Mouse (Mus musculus) liver, embryonic 16.5 days (tissue): ENCODE data around the gene Cacng7. TPM values are rescaled to one million over a fixed set of nuclear protein-coding genes. Genes with fewer than 3 reads are reported as not detected.
A peak's percentile ranks its signal among the peaks of the same experiment; 100 is the strongest.

Source experiments
- ATAC-seq: fragments of 200-750 bp; cut with Nextera tagmentation; 2 replicates; pipeline ENCODE4 v1.8.0; 2017; ENCODE audit warnings: low read depth, mild to moderate bottlenecking, moderate number of reproducible peaks, moderate library complexity
- H3K27ac ChIP-seq: fragments of 300-500 bp; sonication (generic); 2 replicates; pipeline ENCODE4 v1.5.1; 2014; ENCODE audit warnings: mild to moderate bottlenecking, low read length
- H3K27me3 ChIP-seq: fragments of 300-500 bp; sonication (generic); 2 replicates; pipeline ENCODE4 v1.6.1; 2014; ENCODE audit warnings: low read depth, low read length, mixed read lengths; ENCODE audit not compliant: control insufficient read depth, insufficient read depth
- H3K36me3 ChIP-seq: fragments of 300-500 bp; sonication (generic); 2 replicates; pipeline ENCODE4 v1.6.1; 2014; ENCODE audit warnings: mild to moderate bottlenecking; ENCODE audit not compliant: control insufficient read depth, insufficient read depth
- H3K4me1 ChIP-seq: fragments of 300-500 bp; sonication (generic); 2 replicates; pipeline ENCODE4 v1.6.1; 2014; ENCODE audit warnings: low read depth, low read length, mixed read lengths; ENCODE audit not compliant: control insufficient read depth
- H3K4me2 ChIP-seq: fragments of 300-500 bp; sonication (generic); 2 replicates; pipeline ENCODE4 v1.6.1; 2014; ENCODE audit warnings: low read depth, low read length, mixed read lengths
- H3K4me3 ChIP-seq: fragments of 300-500 bp; sonication (generic); 2 replicates; pipeline ENCODE4 v1.5.1; 2014; ENCODE audit warnings: low read depth, mild to moderate bottlenecking, low read length
- H3K9ac ChIP-seq: fragments of 300-500 bp; sonication (generic); 2 replicates; pipeline ENCODE4 v1.6.1; 2014; ENCODE audit warnings: low read depth, low read length
- H3K9me3 ChIP-seq: fragments of 300-500 bp; sonication (generic); replicated peaks from 2 replicates; pipeline ENCODE4 v1.6.1; 2016; ENCODE audit warnings: low read length; ENCODE audit not compliant: control insufficient read depth
- WGBS: fragments of 180-500 bp; shearing (Covaris S2); extraction: QIAGEN DNeasy Blood & Tissue Kit; methylation state at CpG from one replicate; pipeline ENCODE4 v1.1.7; 2014; ENCODE audit not compliant: insufficient replicate concordance; 5-methylcytosine and 5-hydroxymethylcytosine counted together
- polyA plus RNA-seq: library from polyadenylated mRNA; unstranded; fragments of >200 nt; fragmentation: Nextera tagmentation; extraction: Ambion mirVana; gene quantifications from 2 replicates; pipeline ENCODE4 v1.2.1, GENCODE M21; 2015

The Cacng7 gene
- polyA plus RNA-seq, 1 experiment from 2014 or later, result not detected

GRCm38 (mm10) chr7:3310233-3310632, 22.5 kb upstream of the Cacng7 start:
- 75% methylated on average over 7 of the region's 7 CpGs for WGBS
- Histone ChIP-seq H3K4me1 (no peaks in the 10 kb centered on the region), H3K9ac (no peak overlapping the region), H3K36me3 (no peaks in the 10 kb centered on the region), H3K27ac (no peak overlapping the region), H3K27me3 (peaks cover 7% of the 10 kb centered on the region), H3K4me2 (no peak overlapping the region), H3K9me3 (no peaks in the 10 kb centered on the region), H3K4me3 (no peak overlapping the region)
- no peak for ATAC-seq

GRCm38 (mm10) chr7:3313571-3313970, 19.2 kb upstream of the Cacng7 start:
- H3K27ac ChIP-seq, result no peak overlapping the region
- WGBS, result 69% methylated on average over 8 of the region's 8 CpGs
- H3K4me2 ChIP-seq, result no peak overlapping the region
- ATAC-seq, result no peak
- no peaks in the 10 kb centered on the region for H3K9me3 ChIP-seq
- H3K4me1 ChIP-seq, result no peaks in the 10 kb centered on the region
- H3K36me3 ChIP-seq, result no peaks in the 10 kb centered on the region
- no peak overlapping the region for H3K9ac ChIP-seq
- H3K27me3 ChIP-seq, result no peaks in the 10 kb centered on the region
- no peak overlapping the region for H3K4me3 ChIP-seq

DNA sequence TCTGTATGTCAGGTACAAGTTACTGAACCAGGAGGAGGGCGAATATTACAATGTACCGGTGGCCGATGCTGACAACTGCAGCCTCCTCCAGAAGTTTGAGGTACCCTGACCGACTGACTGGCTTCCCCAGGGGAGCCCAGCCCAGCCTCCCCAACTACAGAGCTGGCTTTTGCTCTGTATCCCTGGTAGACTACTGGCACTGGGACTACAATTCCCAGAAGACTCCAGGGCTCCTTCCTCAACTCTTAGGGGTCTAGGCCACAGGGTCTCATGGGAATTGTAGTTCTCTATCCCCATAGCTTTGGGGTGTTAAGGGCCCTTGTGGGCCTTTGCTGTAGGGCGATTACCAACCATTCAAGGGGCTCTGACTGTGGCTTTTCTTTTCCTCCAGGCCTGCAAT, 18.6 kb upstream of the Cacng7 start:
- H3K4me2 ChIP-seq, result no peak overlapping the region
- 47% methylated on average over 5 of the region's 5 CpGs for WGBS
- no peaks in the 10 kb centered on the region for H3K4me1 ChIP-seq
- H3K4me3 ChIP-seq, result no peak overlapping the region
- no peaks in the 10 kb centered on the region for H3K36me3 ChIP-seq
- ATAC-seq, result no peak
- H3K9ac ChIP-seq, result no peak overlapping the region
- H3K27ac ChIP-seq, result no peak overlapping the region
- H3K9me3 ChIP-seq, result no peaks in the 10 kb centered on the region
- H3K27me3 ChIP-seq, result no peaks in the 10 kb centered on the region

GRCm38 (mm10) chr7:3317704-3318103, 15.1 kb upstream of the Cacng7 start:
- Histone ChIP-seq H3K9me3 (no peaks in the 10 kb centered on the region), H3K4me3 (no peak overlapping the region), H3K36me3 (no peaks in the 10 kb centered on the region), H3K27me3 (no peaks in the 10 kb centered on the region), H3K4me2 (no peak overlapping the region), H3K4me1 (no peaks in the 10 kb centered on the region), H3K27ac (no peak overlapping the region), H3K9ac (no peak overlapping the region)
- 46% methylated on average over 4 of the region's 4 CpGs for WGBS
- ATAC-seq, result no peak

- H3K4me2 ChIP-seq, result no peak overlapping the region
- no peaks in the 10 kb centered on the region for H3K36me3 ChIP-seq
- no peaks in the 10 kb centered on the region for H3K27me3 ChIP-seq
- ATAC-seq, result no peak
- no peak overlapping the region for H3K27ac ChIP-seq
- no peak overlapping the region for H3K9ac ChIP-seq
- H3K4me3 ChIP-seq, result no peak overlapping the region
- H3K4me1 ChIP-seq, result no peaks in the 10 kb centered on the region
- WGBS, result 47% methylated on average over 3 of the region's 3 CpGs
- no peaks in the 10 kb centered on the region for H3K9me3 ChIP-seq
These were observed 11.9 kb upstream of the Cacng7 start for GRCm38 (mm10) chr7:3320856-3321255.

GRCm38 (mm10) chr7:3323826-3324225, 8.9 kb upstream of the Cacng7 start:
- no peak overlapping the region for H3K4me3 ChIP-seq

DNA sequence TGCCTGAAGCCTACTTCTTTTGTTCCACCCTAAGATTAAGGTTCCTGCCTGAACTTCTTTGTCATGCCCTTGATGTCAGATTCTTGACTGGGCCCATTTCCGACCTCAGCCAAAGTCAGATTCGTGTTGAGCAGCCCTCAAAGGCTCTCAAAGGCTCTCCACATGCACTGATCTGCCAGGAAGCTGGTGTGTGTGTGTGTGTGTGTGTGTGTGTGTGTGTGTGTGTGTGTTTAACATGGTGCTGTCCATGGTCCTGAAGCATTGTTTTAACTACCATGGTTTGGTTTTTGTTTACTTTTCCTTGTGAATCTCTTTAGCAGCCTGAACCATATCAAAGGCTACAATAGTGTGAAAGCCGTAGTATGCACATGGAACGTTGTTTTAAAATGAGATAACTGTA, 4.8 kb upstream of the Cacng7 start:
- Histone ChIP-seq H3K9ac (no peak overlapping the region), H3K4me1 (no peaks in the 10 kb centered on the region; the same call in 1 of the 2 replicates), H3K4me3 (no peak overlapping the region), H3K27ac (no peak overlapping the region), H3K9me3 (no peaks in the 10 kb centered on the region), H3K27me3 (peaks cover 26% of the 10 kb centered on the region), H3K4me2 (no peak overlapping the region), H3K36me3 (no peaks in the 10 kb centered on the region)
- no peak for ATAC-seq
- WGBS, result 49% methylated on average over 4 of the region's 4 CpGs

More at GRCm38 (mm10) chr7:3323826-3324225, 8.9 kb upstream of the Cacng7 start:
- H3K27ac ChIP-seq, result no peak overlapping the region
- no peaks in the 10 kb centered on the region for H3K9me3 ChIP-seq
- 66% methylated on average over 1 of the region's 1 CpGs for WGBS
- no peaks in the 10 kb centered on the region for H3K27me3 ChIP-seq
- no peak overlapping the region for H3K9ac ChIP-seq
- H3K36me3 ChIP-seq, result no peaks in the 10 kb centered on the region
- H3K4me2 ChIP-seq, result no peak overlapping the region
- no peaks in the 10 kb centered on the region for H3K4me1 ChIP-seq
- ATAC-seq, result no peak

- Histone ChIP-seq H3K4me1 (no peaks in the 10 kb centered on the region; the same call in 1 of the 2 replicates), H3K4me3 (no peak overlapping the region), H3K9me3 (no peaks in the 10 kb centered on the region), H3K27ac (no peak overlapping the region), H3K36me3 (no peaks in the 10 kb centered on the region), H3K4me2 (no peak overlapping the region), H3K27me3 (peaks cover 39% of the 10 kb centered on the region), H3K9ac (no peak overlapping the region)
- ATAC-seq, result 0 out of 2 replicates have a peak, but pooled peaks have one; percentile 37
- WGBS, result 14% methylated on average over 31 of the region's 31 CpGs
These were observed 2.8 kb upstream of the Cacng7 start for GRCm38 (mm10) chr7:3329776-3330546.

DNA sequence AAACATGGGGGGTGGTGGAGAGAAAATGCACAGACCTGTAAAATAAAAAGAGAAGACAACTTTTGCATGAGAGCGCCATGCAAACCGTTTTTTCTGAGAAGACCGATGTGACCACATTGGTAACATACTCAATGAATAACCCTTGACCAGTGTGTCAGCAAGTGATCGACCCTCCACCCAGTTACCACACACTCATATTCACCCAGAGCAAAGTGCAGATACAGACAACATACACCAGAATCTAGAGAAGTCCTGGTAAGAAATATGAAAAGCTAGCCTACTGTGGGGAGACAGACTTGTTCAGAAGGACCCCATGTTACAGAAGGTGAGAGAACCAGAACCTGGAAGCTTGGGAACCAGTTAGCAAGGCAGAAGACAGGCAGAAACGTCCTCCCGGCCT, 1.6 kb upstream of the Cacng7 start:
- Histone ChIP-seq H3K9ac (no peak overlapping the region), H3K9me3 (no peaks in the 10 kb centered on the region), H3K4me1 (no peaks in the 10 kb centered on the region; the same call in 1 of the 2 replicates), H3K4me3 (no peak overlapping the region), H3K27ac (no peak overlapping the region), H3K36me3 (no peaks in the 10 kb centered on the region), H3K27me3 (peaks cover 39% of the 10 kb centered on the region), H3K4me2 (no peak overlapping the region)
- WGBS, result 37% methylated on average over 6 of the region's 6 CpGs
- no peak for ATAC-seq
